In the genomic region with DNA sequence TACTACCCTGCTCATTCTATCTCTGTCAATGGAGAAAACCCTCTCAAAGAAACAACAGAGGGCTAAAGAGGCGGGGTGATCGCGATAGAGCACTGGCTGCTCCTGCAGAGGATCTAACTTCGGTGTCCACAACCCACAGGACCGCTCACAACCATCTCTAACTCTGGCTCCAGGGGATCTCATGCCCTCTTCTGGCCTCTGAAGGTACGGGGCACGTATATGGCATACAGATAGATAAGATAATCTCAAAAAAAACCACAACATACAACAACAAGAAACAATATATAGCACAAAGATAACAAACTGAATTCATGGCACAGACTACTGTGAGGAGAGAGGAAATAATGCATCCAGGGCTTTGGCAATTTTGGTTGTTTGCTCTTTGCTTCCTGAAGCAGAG, we compare ENCODE assay signal across 11 mouse cellular contexts. TPM values are rescaled to one million over a fixed set of nuclear protein-coding genes. Genes with fewer than 3 reads are reported as not detected.
A peak's percentile ranks its signal among the peaks of the same experiment; 100 is the strongest.
DNase-seq lines count a peak whose midpoint lies in the region; ATAC-seq and TF ChIP-seq lines count a peak whose summit lies in the region.
"Had no signal": no experiment of that assay in that cellular context is flagged by ENCODE, and none has a peak within 500 bp of the region (broad histone marks: within the 10 kb centered on the region; RNA-seq: fewer than 3 reads in every experiment).

No protein-coding gene starts in this region.

- H3K4me2 ChIP-seq in liver, embryonic 13.5 days = no peak overlapping the region
- H3K4me2 ChIP-seq in stomach, postnatal 0 days (replicated peaks; ENCODE audit: low read depth) = no peak overlapping the region
- H3K4me2 ChIP-seq in forebrain, embryonic 16.5 days (ENCODE audit: low read length) = no peak overlapping the region

- peak; percentile 31 for TF ChIP-seq CTCF in ES-Bruce4 (IDR thresholded peaks at IDR 0.05; ENCODE audit: low read depth, low read length)
- peak; percentile 49; the same call in 1 of the 2 replicates for TF ChIP-seq CTCF in stomach, postnatal 0 days (IDR thresholded peaks at IDR 0.05; ENCODE audit: low read depth)

- TF ChIP-seq POLR2A in ES-Bruce4 (IDR thresholded peaks at IDR 0.05; ENCODE audit: insufficient read depth, low read length) = no peak

- no peaks in the 10 kb centered on the region for H3K27me3 ChIP-seq in ES-Bruce4 (ENCODE audit: control insufficient read depth, insufficient read depth, low read length, poor library complexity, severe bottlenecking)
- H3K27me3 ChIP-seq in liver, embryonic 13.5 days = no peaks in the 10 kb centered on the region
- H3K27me3 ChIP-seq in stomach, postnatal 0 days (ENCODE audit: control insufficient read depth, insufficient read depth, low read length) = no peaks in the 10 kb centered on the region
- H3K27me3 ChIP-seq in forebrain, embryonic 16.5 days (replicated peaks; ENCODE audit: control insufficient read depth, insufficient read depth, low read length) = no peaks in the 10 kb centered on the region
- H3K27me3 ChIP-seq: Patski had no signal

- no peak for ATAC-seq in liver, embryonic 13.5 days (ENCODE audit: low read depth)
- ATAC-seq in stomach, postnatal 0 days (ENCODE audit: low FRiP score, low TSS enrichment) = no peak
- ATAC-seq in forebrain, embryonic 16.5 days = no peak
- ATAC-seq: Patski had no signal

- H3K4me1 ChIP-seq in ES-Bruce4 (ENCODE audit: control insufficient read depth, insufficient read depth, low read length) = no peaks in the 10 kb centered on the region
- H3K4me1 ChIP-seq in liver, embryonic 13.5 days (replicated peaks) = peaks cover 32% of the 10 kb centered on the region
- H3K4me1 ChIP-seq in stomach, postnatal 0 days (replicated peaks; ENCODE audit: control insufficient read depth, insufficient read depth) = no peaks in the 10 kb centered on the region
- H3K4me1 ChIP-seq in forebrain, embryonic 16.5 days (replicated peaks; ENCODE audit: control insufficient read depth, insufficient read depth, low read length) = peaks cover 15% of the 10 kb centered on the region

- 0 out of 2 replicates have a peak, but pooled peaks cover 3% of the 10 kb centered on the region for H3K36me3 ChIP-seq in ES-Bruce4 (ENCODE audit: control insufficient read depth, insufficient read depth, low read length, poor library complexity, severe bottlenecking)
- H3K36me3 ChIP-seq in liver, embryonic 13.5 days = peaks cover 9% of the 10 kb centered on the region; the same call in 1 of the 2 replicates
- 0 out of 2 replicates have a peak, but pooled peaks cover 3% of the 10 kb centered on the region for H3K36me3 ChIP-seq in stomach, postnatal 0 days (ENCODE audit: control insufficient read depth, insufficient read depth, low read length)
- H3K36me3 ChIP-seq in forebrain, embryonic 16.5 days (ENCODE audit: control insufficient read depth, insufficient read depth) = peaks cover 4% of the 10 kb centered on the region; the same call in 1 of the 2 replicates

- no peak overlapping the region for H3K4me3 ChIP-seq in ES-Bruce4 (ENCODE audit: low read depth, low read length)
- H3K4me3 ChIP-seq in liver, embryonic 13.5 days (replicated peaks) = no peak overlapping the region
- no peak overlapping the region for H3K4me3 ChIP-seq in stomach, postnatal 0 days (ENCODE audit: low read depth, low read length)
- H3K4me3 ChIP-seq in forebrain, embryonic 16.5 days (replicated peaks; ENCODE audit: low read length) = no peak overlapping the region
- H3K4me3 ChIP-seq: forebrain, embryonic 10.5 days had no signal

- no peak overlapping the region for H3K27ac ChIP-seq in ES-Bruce4 (ENCODE audit: insufficient read depth, low read length)
- 0 out of 2 replicates have a peak overlapping the region, but pooled peaks have one; percentile 26 for H3K27ac ChIP-seq in liver, embryonic 13.5 days
- H3K27ac ChIP-seq in stomach, postnatal 0 days (replicated peaks) = no peak overlapping the region
- H3K27ac ChIP-seq in forebrain, embryonic 16.5 days (ENCODE audit: low read length) = no peak overlapping the region
- H3K27ac ChIP-seq: forebrain, embryonic 10.5 days; macrophage had no signal

- no peak for TF ChIP-seq EP300 in ES-Bruce4 (IDR thresholded peaks at IDR 0.05; ENCODE audit: insufficient read depth, low read depth, low read length)
- no peak for TF ChIP-seq EP300 in stomach, postnatal 0 days (optimal IDR thresholded peaks at IDR 0.05)

- no peak overlapping the region for H3K9ac ChIP-seq in ES-Bruce4 (ENCODE audit: low read depth, poor library complexity, severe bottlenecking)
- no peak overlapping the region for H3K9ac ChIP-seq in liver, embryonic 13.5 days
- no peak overlapping the region for H3K9ac ChIP-seq in stomach, postnatal 0 days (ENCODE audit: low read length)
- no peak overlapping the region for H3K9ac ChIP-seq in forebrain, embryonic 16.5 days (replicated peaks; ENCODE audit: low read depth, low read length)

- DNase-seq in lung, postnatal 36 days = peak; percentile 51
- no peak for DNase-seq in lung, adult 18-20 months
- no peak for DNase-seq in liver, embryonic 13.5 days
- DNase-seq in stomach, postnatal 0 days (ENCODE audit: low spot score) = no peak
- DNase-seq in layer of hippocampus, postnatal 10 days (ENCODE audit: low spot score in 2 of 2) = no peak
- DNase-seq: heart, postnatal 4 days had no signal

- H3K9me3 ChIP-seq in ES-Bruce4 (replicated peaks; ENCODE audit: control insufficient read depth, insufficient read depth, low read length, poor library complexity, severe bottlenecking) = no peaks in the 10 kb centered on the region
- no peaks in the 10 kb centered on the region for H3K9me3 ChIP-seq in liver, embryonic 13.5 days (replicated peaks)
- no peaks in the 10 kb centered on the region for H3K9me3 ChIP-seq in stomach, postnatal 0 days (ENCODE audit: control insufficient read depth, low read length)
- no peaks in the 10 kb centered on the region for H3K9me3 ChIP-seq in forebrain, embryonic 16.5 days (ENCODE audit: control insufficient read depth, low read length)
- H3K9me3 ChIP-seq: forebrain, embryonic 10.5 days had no signal

- WGBS in liver, embryonic 13.5 days (ENCODE audit: insufficient replicate concordance) = 27% methylated on average over 7 of the region's 7 CpGs
- WGBS in stomach, postnatal 0 days = 55% methylated on average over 7 of the region's 7 CpGs
- 68% methylated on average over 7 of the region's 7 CpGs for WGBS in forebrain, embryonic 16.5 days

RNA-seq across cellular contexts. Expression of gene Tctn1, which starts 2.2 kb away (rescaled TPM):
- 18.3 and 21.7 TPM in 2 replicates for polyA plus RNA-seq in ES-Bruce4 (2011; ENCODE audit: insufficient read depth, insufficient read length, low read depth, missing spikeins)
- 0.68 and 1.1 TPM in 2 replicates for polyA plus RNA-seq in liver, embryonic 13.5 days (2015; fragmentation: Nextera tagmentation; extraction: Ambion mirVana)
- polyA plus RNA-seq in stomach, postnatal 0 days (2015; fragmentation: Nextera tagmentation; extraction: Ambion mirVana) = 2.3 TPM in 2 replicates
- total RNA-seq in layer of hippocampus, postnatal 10 days (2021) = 10 to 100 TPM; 15.0 to 17.3 TPM
- 3.6 and 4.8 TPM in 2 replicates for polyA plus RNA-seq in forebrain, embryonic 16.5 days (2015; fragmentation: Nextera tagmentation; extraction: Ambion mirVana)

RNA-seq across cellular contexts. Expression of gene Pptc7, which starts 22.1 kb away (rescaled TPM):
- 18.7 and 20.7 TPM in 2 replicates for polyA plus RNA-seq in ES-Bruce4 (2011; ENCODE audit: insufficient read depth, insufficient read length, low read depth, missing spikeins)
- polyA plus RNA-seq in liver, embryonic 13.5 days (2015; fragmentation: Nextera tagmentation; extraction: Ambion mirVana) = 3.4 and 3.5 TPM in 2 replicates
- polyA plus RNA-seq in stomach, postnatal 0 days (2015; fragmentation: Nextera tagmentation; extraction: Ambion mirVana) = 7.8 and 8.2 TPM in 2 replicates
- total RNA-seq in layer of hippocampus, postnatal 10 days (2021) = 10 to 100 TPM; 26.1 to 27.3 TPM
- polyA plus RNA-seq in forebrain, embryonic 16.5 days (2015; fragmentation: Nextera tagmentation; extraction: Ambion mirVana) = 8.2 and 8.5 TPM in 2 replicates

RNA-seq across cellular contexts. Expression of gene Hvcn1, which starts 55.5 kb away (rescaled TPM):
- polyA plus RNA-seq in ES-Bruce4 (2011; ENCODE audit: insufficient read depth, insufficient read length, low read depth, missing spikeins) = 10.6 and 11.8 TPM in 2 replicates
- polyA plus RNA-seq in liver, embryonic 13.5 days (2015; fragmentation: Nextera tagmentation; extraction: Ambion mirVana) = 1.4 and 2.1 TPM in 2 replicates
- polyA plus RNA-seq in stomach, postnatal 0 days (2015; fragmentation: Nextera tagmentation; extraction: Ambion mirVana) = 2.8 and 3.1 TPM in 2 replicates
- 1 to 10 TPM; 2.6 to 2.8 TPM for total RNA-seq in layer of hippocampus, postnatal 10 days (2021)
- 1.2 and 1.7 TPM in 2 replicates for polyA plus RNA-seq in forebrain, embryonic 16.5 days (2015; fragmentation: Nextera tagmentation; extraction: Ambion mirVana)
